Mouse (Mus musculus): ENCODE data around the gene Zmym4. TPM values are rescaled to one million over a fixed set of nuclear protein-coding genes. Genes with fewer than 3 reads are reported as not detected.
"Not testable (repeated sequence)": the region's sequence is repeated elsewhere in the genome, so short reads cannot be mapped to it uniquely, and the experiment has no call there.

The Zmym4 gene
- total and polyA plus RNA-seq, 3 experiments, result 14.9 to 71.1 (median 23.6) TPM

GRCm38 (mm10) chr4:126957434-126957833 lies 10.5 kb downstream of the Zmym4 start:
- Histone ChIP-seq H3K4me1 (ENCODE audit: control insufficient read depth in 1 of 2, insufficient read depth in 2 of 2, low read length in 2 of 2) (no peaks in the 10 kb centered on the region), H3K36me3 (ENCODE audit: control insufficient read depth in 1 of 2, insufficient read depth in 2 of 2, low read length in 2 of 2) (peaks cover 0 to 4% of the 10 kb centered on the region in 2 experiments; a peak in 2 of 4 replicates), H3K79me2 (ENCODE audit: control insufficient read depth, insufficient read depth, low read length, poor library complexity) (peaks cover 15% of the 10 kb centered on the region), H3K4me3 (ENCODE audit: control insufficient read depth in 1 of 2, insufficient read depth in 1 of 2, low read depth in 2 of 2, low read length in 2 of 2) (no peak overlapping the region), H3K27me3 (ENCODE audit: control insufficient read depth in 1 of 2, insufficient read depth in 2 of 2, low read length in 2 of 2) (no peaks in the 10 kb centered on the region), H3K9ac (ENCODE audit: control insufficient read depth, low read depth, low read length, poor library complexity, severe bottlenecking) (no peak overlapping the region), H3K9me3 (replicated peaks; ENCODE audit: insufficient read depth, low read length) (no peaks in the 10 kb centered on the region), H3K27ac (ENCODE audit: control insufficient read depth, low read depth, low read length) (no peak overlapping the region)
- DNase-seq (ENCODE audit: low read depth, low spot score), result no peak
- TF ChIP-seq POLR2AphosphoS2 (IDR thresholded peaks at IDR 0.05; ENCODE audit: low read length) (no peak), MYC (IDR thresholded peaks at IDR 0.05; ENCODE audit: low read depth, low read length) (no peak), MAZ (IDR thresholded peaks at IDR 0.05; ENCODE audit: low read depth, low read length) (no peak)

- not testable (repeated sequence) for H3K36me3 ChIP-seq (ENCODE audit: control insufficient read depth in 1 of 2, insufficient read depth in 2 of 2, low read length in 2 of 2); H3K79me2 ChIP-seq (ENCODE audit: control insufficient read depth, insufficient read depth, low read length, poor library complexity); H3K9me3 ChIP-seq (replicated peaks; ENCODE audit: insufficient read depth, low read length); H3K27me3 ChIP-seq (ENCODE audit: control insufficient read depth in 1 of 2, insufficient read depth in 2 of 2, low read length in 2 of 2); H3K9ac ChIP-seq (ENCODE audit: control insufficient read depth, low read depth, low read length, poor library complexity, severe bottlenecking); H3K4me1 ChIP-seq (ENCODE audit: control insufficient read depth in 1 of 2, insufficient read depth in 2 of 2, low read length in 2 of 2); H3K4me3 ChIP-seq (ENCODE audit: control insufficient read depth in 1 of 2, insufficient read depth in 1 of 2, low read depth in 2 of 2, low read length in 2 of 2); H3K27ac ChIP-seq (ENCODE audit: control insufficient read depth, low read depth, low read length)
- TF ChIP-seq SMC3 (IDR thresholded peaks at IDR 0.05; ENCODE audit: low read depth, low read length), result peak; percentile 19; the same call in 1 of the 2 replicates
- peak in 1 of 3 experiments; percentile 34; a peak in 2 of 6 replicates for TF ChIP-seq CTCF (IDR thresholded peaks at IDR 0.05 in 2 of 3, conservative IDR thresholded peaks at IDR 0.05 in 1 of 3; ENCODE audit: control insufficient read depth in 1 of 3, insufficient read depth in 1 of 3, low read depth in 2 of 3, low read length in 3 of 3, poor library complexity in 1 of 3, severe bottlenecking in 1 of 3)
- 0 out of 2 replicates have a peak, but pooled peaks have one; percentile 12 for TF ChIP-seq ZKSCAN1 (IDR thresholded peaks at IDR 0.05; ENCODE audit: low read depth, low read length)
- DNase-seq (ENCODE audit: low read depth, low spot score), result peak; percentile 27
These were observed 17.1 kb downstream of the Zmym4 start for GRCm38 (mm10) chr4:126950801-126951200.

- no peaks in the 10 kb centered on the region for H3K9me3 ChIP-seq (replicated peaks; ENCODE audit: insufficient read depth, low read length)
These were observed 24.5 kb downstream of the Zmym4 start for GRCm38 (mm10) chr4:126943421-126943820.

GRCm38 (mm10) chr4:126942846-126943245 lies 25.1 kb downstream of the Zmym4 start:
- no peak for TF ChIP-seq POLR2AphosphoS5 (IDR thresholded peaks at IDR 0.05; ENCODE audit: borderline replicate concordance, low read depth, low read length)
- Histone ChIP-seq H3K4me1 (ENCODE audit: control insufficient read depth in 1 of 2, insufficient read depth in 2 of 2, low read length in 2 of 2) (no peaks in the 10 kb centered on the region), H3K27me3 (ENCODE audit: control insufficient read depth in 1 of 2, insufficient read depth in 2 of 2, low read length in 2 of 2) (no peaks in the 10 kb centered on the region), H3K79me2 (ENCODE audit: control insufficient read depth, insufficient read depth, low read length, poor library complexity) (no peaks in the 10 kb centered on the region), H3K9me3 (replicated peaks; ENCODE audit: insufficient read depth, low read length) (no peaks in the 10 kb centered on the region), H3K9ac (ENCODE audit: control insufficient read depth, low read depth, low read length, poor library complexity, severe bottlenecking) (no peak overlapping the region), H3K4me3 (ENCODE audit: control insufficient read depth in 1 of 2, insufficient read depth in 1 of 2, low read depth in 2 of 2, low read length in 2 of 2) (no peak overlapping the region), H3K36me3 (ENCODE audit: control insufficient read depth in 1 of 2, insufficient read depth in 2 of 2, low read length in 2 of 2) (peaks cover 0 to 2% of the 10 kb centered on the region in 2 experiments; a peak in 2 of 4 replicates), H3K27ac (ENCODE audit: control insufficient read depth, low read depth, low read length) (no peak overlapping the region)
- DNase-seq (ENCODE audit: low read depth, low spot score), result no peak

More at GRCm38 (mm10) chr4:126943421-126943820, 24.5 kb downstream of the Zmym4 start:
- H3K4me3 ChIP-seq (ENCODE audit: control insufficient read depth in 1 of 2, insufficient read depth in 1 of 2, low read depth in 2 of 2, low read length in 2 of 2), result no peak overlapping the region
- TF ChIP-seq E2F4 (IDR thresholded peaks at IDR 0.05; ENCODE audit: borderline replicate concordance, low read depth, low read length), result no peak
- H3K9ac ChIP-seq (ENCODE audit: control insufficient read depth, low read depth, low read length, poor library complexity, severe bottlenecking), result no peak overlapping the region
- H3K4me1 ChIP-seq (ENCODE audit: control insufficient read depth in 1 of 2, insufficient read depth in 2 of 2, low read length in 2 of 2), result no peaks in the 10 kb centered on the region
- no peak for DNase-seq (ENCODE audit: low read depth, low spot score)
- H3K79me2 ChIP-seq (ENCODE audit: control insufficient read depth, insufficient read depth, low read length, poor library complexity), result no peaks in the 10 kb centered on the region
- no peaks in the 10 kb centered on the region for H3K27me3 ChIP-seq (ENCODE audit: control insufficient read depth in 1 of 2, insufficient read depth in 2 of 2, low read length in 2 of 2)
- H3K36me3 ChIP-seq (ENCODE audit: control insufficient read depth in 1 of 2, insufficient read depth in 2 of 2, low read length in 2 of 2), result peaks cover 0 to 2% of the 10 kb centered on the region in 2 experiments; a peak in 2 of 4 replicates
- H3K27ac ChIP-seq (ENCODE audit: control insufficient read depth, low read depth, low read length), result no peak overlapping the region
